Mouse (Mus musculus) liver, postnatal 0 days (tissue): ENCODE measurements around the gene Rbm4b.

ENCODE experiments used
- CTCF ChIP-seq: sonication (generic); IDR thresholded peaks from 2 replicates; pipeline ENCODE4 v1.5.1; 2016; ENCODE audit warnings: antibody characterized with exemption, low read depth
- EP300 ChIP-seq: IDR thresholded peaks from 2 replicates; pipeline ENCODE4 v1.6.1; 2016; ENCODE audit warnings: antibody characterized with exemption, low read depth, mild to moderate bottlenecking

- TF ChIP-seq EP300 (no peak), CTCF (no peak)
These were observed 54.0 kb downstream of the Rbm4b start for GRCm38 (mm10) chr19:4810309-4810708.
